Mouse (Mus musculus) limb, embryonic 14.5 days (tissue): ENCODE measurements around the gene 9930111J21Rik1. TPM values are rescaled to one million over a fixed set of nuclear protein-coding genes. Genes with fewer than 3 reads are reported as not detected.
"Not testable (repeated sequence)": the region's sequence is repeated elsewhere in the genome, so short reads cannot be mapped to it uniquely, and the experiment has no call there.

ENCODE experiments used
- ATAC-seq: fragments of 200-750 bp; cut with Nextera tagmentation; 2 replicates; pipeline ENCODE4 v1.8.0; 2017; ENCODE audit warnings: low read depth, moderate number of reproducible peaks, moderate TSS enrichment; ENCODE audit not compliant: low FRiP score
- DNase-seq: peaks from one replicate; pipeline ENCODE4 v3.0.0-alpha.2; 2015; ENCODE audit warnings: low spot score
- H3K27ac ChIP-seq: fragments of 300-500 bp; sonication (generic); replicated peaks from 2 replicates; pipeline ENCODE4 v1.5.1; 2014; ENCODE audit warnings: low read depth, mild to moderate bottlenecking, low read length, moderate library complexity, mixed read lengths
- H3K27me3 ChIP-seq: fragments of 300-500 bp; sonication (generic); 2 replicates; pipeline ENCODE4 v1.6.1; 2014; ENCODE audit warnings: low read length, mixed read lengths; ENCODE audit not compliant: control insufficient read depth, insufficient read depth
- H3K36me3 ChIP-seq: fragments of 300-500 bp; sonication (generic); 2 replicates; pipeline ENCODE4 v1.6.1; 2014; ENCODE audit warnings: mild to moderate bottlenecking, low read length, moderate library complexity, mixed read lengths; ENCODE audit not compliant: control insufficient read depth, insufficient read depth
- H3K4me1 ChIP-seq: fragments of 300-500 bp; sonication (generic); 2 replicates; pipeline ENCODE4 v1.6.1; 2014; ENCODE audit warnings: antibody characterized with exemption, low read length, mixed read lengths; ENCODE audit not compliant: control insufficient read depth, insufficient read depth
- H3K4me2 ChIP-seq: fragments of 300-500 bp; sonication (generic); replicated peaks from 2 replicates; pipeline ENCODE4 v1.6.1; 2014; ENCODE audit warnings: low read depth, mild to moderate bottlenecking, low read length, moderate library complexity; ENCODE audit not compliant: severe bottlenecking
- H3K4me3 ChIP-seq: fragments of 300-500 bp; sonication (generic); replicated peaks from 2 replicates; pipeline ENCODE4 v1.5.1; 2014; ENCODE audit warnings: low read length
- H3K9ac ChIP-seq: fragments of 300-500 bp; sonication (generic); 2 replicates; pipeline ENCODE4 v1.6.1; 2014; ENCODE audit warnings: mild to moderate bottlenecking, low read depth, low read length, moderate library complexity; ENCODE audit not compliant: severe bottlenecking
- H3K9me3 ChIP-seq: fragments of 300-500 bp; sonication (generic); 2 replicates; pipeline ENCODE4 v1.6.1; 2016; ENCODE audit warnings: low read length; ENCODE audit not compliant: control insufficient read depth
- WGBS: fragments of 180-500 bp; shearing (Covaris S2); extraction: QIAGEN DNeasy Blood & Tissue Kit; methylation state at CpG from one replicate; pipeline ENCODE4 v1.1.7; 2014; 5-methylcytosine and 5-hydroxymethylcytosine counted together
- polyA plus RNA-seq, 2 experiments: library from polyadenylated mRNA; depleted of rRNA in 1 of 2; stranded (reverse) in 1 of 2; unstranded in 1 of 2; fragments of >200 nt; fragmentation: Nextera tagmentation in 1 of 2; extraction: Ambion mirVana in 1 of 2; gene quantifications; 2 replicates each; pipeline versions ENCODE4 v1.2.1 to v1.2.3; 2012 to 2014

Gene 9930111J21Rik1
- polyA plus RNA-seq, 2 experiments = 0.11 to 0.36 TPM

DNA sequence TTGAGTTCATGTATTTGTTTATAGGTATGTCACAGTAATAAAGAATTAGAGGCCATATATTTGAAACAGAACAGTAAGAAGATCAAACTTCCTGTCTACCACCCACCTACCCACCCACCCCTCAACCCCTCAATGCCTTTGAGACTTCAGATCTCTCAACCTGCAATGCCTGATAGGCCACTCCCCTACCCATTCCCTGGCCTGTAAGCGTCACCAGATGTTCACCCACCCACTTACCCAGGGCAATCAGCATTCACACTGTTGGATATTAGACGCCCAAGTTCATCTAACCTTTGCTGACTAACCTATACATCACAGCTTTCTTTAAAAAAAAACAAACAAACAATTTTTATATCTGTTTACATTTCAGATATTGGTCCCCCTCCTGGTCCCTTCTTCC is 10.8 kb upstream of the 9930111J21Rik1 start:
- not testable (repeated sequence) for H3K27ac ChIP-seq, H3K9me3 ChIP-seq, H3K4me1 ChIP-seq, H3K27me3 ChIP-seq, H3K9ac ChIP-seq, ATAC-seq, H3K36me3 ChIP-seq, H3K4me2 ChIP-seq, H3K4me3 ChIP-seq, DNase-seq
- 38% methylated on average over 2 of the region's 2 CpGs for WGBS

DNA sequence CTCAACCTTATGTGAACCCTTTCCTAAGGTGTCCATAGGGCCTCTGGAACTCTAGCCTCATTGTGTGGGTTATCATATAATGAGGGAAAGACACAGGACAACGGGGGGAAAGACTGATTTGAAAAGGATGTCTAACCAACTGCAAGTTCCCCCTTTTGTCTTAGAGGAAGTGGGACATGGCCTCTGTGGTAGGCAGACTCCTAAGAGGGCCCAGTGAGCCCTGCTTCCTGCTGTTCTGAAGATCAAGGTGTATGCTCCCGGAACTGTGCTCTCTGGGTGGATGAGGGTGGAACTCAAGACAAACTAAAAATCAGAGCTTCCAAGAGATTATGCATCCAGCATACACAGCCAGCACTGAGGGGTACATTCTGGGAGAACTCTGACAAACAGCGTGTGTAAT is 9.0 kb upstream of the 9930111J21Rik1 start:
- not testable (repeated sequence) for ATAC-seq, H3K9ac ChIP-seq, H3K36me3 ChIP-seq, H3K27ac ChIP-seq, H3K27me3 ChIP-seq, H3K4me2 ChIP-seq, H3K4me1 ChIP-seq, DNase-seq, H3K4me3 ChIP-seq, H3K9me3 ChIP-seq
- WGBS = 85% methylated on average over 2 of the region's 3 CpGs

DNA sequence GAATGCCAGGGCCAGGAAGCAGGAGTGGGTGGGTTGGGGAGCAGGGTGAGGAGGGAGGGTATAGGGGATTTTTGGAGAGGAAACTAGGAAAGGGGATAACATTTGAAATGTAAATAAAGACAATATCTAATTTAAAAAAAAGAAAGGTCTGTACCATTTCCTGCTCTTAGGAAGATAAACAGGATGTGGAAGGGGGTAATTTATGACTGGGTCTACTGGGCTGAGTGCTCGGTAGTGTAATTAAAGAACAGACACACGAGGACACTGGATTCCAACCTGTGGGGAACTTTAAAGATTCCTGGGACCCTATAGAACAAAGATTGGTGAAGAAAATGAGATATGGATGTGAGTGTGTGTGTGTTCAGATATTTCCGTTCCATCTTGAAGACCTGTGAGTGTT is 3.6 kb upstream of the 9930111J21Rik1 start:
- DNase-seq, H3K36me3 ChIP-seq, H3K4me1 ChIP-seq, ATAC-seq, H3K27ac ChIP-seq, H3K9ac ChIP-seq, H3K4me2 ChIP-seq, H3K9me3 ChIP-seq, H3K4me3 ChIP-seq, H3K27me3 ChIP-seq: not testable (repeated sequence)
- no CpG with 5 or more reads among the region's 3 CpGs for WGBS

DNA sequence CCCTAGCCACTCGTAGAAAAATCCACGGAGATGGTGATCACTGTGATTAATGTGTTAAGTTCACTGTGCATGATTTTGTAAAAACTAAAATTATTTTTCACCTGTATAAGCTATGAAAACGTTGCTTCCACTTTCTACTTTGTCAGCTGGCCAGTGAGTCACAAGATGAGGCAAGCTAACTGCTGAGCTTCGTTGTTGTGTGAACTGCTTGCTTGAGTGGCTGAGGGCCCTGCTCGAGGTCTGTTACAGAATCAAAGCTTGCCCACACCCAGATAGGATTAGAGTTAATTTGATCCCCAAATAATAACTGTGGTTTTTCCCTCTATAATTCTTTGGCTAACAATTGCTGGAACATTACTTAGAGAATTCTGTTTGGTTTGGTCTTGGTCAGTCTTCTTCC is 854 bp upstream of the 9930111J21Rik1 start:
- not testable (repeated sequence) for H3K27ac ChIP-seq, H3K4me2 ChIP-seq, H3K36me3 ChIP-seq, H3K4me3 ChIP-seq, H3K9ac ChIP-seq, DNase-seq, H3K9me3 ChIP-seq, ATAC-seq, H3K4me1 ChIP-seq, H3K27me3 ChIP-seq
- no CpG with 5 or more reads among the region's 5 CpGs for WGBS

DNA sequence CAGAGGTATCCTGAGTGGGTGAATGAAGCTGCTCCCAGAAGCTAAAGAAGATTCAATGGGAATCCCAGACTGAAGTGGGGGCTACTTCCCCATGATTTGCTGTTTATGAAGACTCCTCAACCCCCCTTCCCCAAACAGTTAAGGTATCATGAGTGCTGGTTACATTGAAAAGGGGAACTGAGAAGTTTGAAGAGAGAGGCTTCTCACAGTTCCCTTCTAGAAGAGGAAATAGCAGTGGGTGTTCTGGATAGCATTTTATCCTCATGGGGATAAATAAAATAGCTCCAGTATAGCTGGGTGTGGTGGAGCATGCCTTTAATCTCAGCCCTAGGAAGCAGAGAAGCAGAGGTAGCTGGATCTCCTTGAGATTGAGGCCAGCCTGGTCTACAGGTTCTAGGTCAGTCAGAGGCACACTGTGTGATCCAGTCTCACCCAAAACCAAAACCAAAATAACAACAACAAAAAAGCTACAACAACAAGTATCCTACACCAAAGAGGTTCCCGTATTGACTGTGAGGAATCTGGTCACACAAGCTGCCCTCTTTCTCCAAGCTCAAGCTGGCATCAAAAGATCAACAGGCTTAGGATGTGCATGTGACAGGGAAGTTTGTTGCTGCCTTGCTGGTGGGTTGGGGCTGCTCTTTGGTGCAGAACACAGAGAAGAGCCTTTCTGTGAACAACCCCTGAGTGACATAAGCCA is 808 bp downstream of the 9930111J21Rik1 start, which contains the start of gene Olfr56:
TSS of gene Olfr56 (plus strand) at position 650 of the 700 bp plus-strand sequence.
- ATAC-seq, H3K36me3 ChIP-seq, H3K9ac ChIP-seq, H3K27me3 ChIP-seq, H3K4me2 ChIP-seq, H3K4me3 ChIP-seq, H3K27ac ChIP-seq, H3K4me1 ChIP-seq, H3K9me3 ChIP-seq, DNase-seq: not testable (repeated sequence)
- WGBS = no CpG with 5 or more reads among the region's 1 CpGs

DNA sequence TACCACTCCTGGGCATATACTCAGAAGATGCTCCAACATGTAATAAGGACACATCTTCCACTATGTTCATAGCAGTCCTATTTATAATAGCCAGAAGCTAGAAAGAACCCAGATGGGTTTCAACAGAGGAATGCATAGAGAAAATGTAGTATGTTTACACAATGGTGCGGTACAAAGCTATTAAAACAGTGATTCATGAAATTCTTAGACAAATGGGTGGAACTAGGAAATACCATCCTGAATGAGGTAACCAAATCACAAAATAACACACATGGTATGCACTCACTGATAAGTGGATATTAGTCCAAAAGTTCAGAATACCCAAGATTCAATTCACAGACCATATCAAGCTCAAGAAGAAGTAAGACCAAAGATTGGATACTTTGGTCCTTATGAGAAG is 4.5 kb downstream of the 9930111J21Rik1 start:
- not testable (repeated sequence) for H3K27me3 ChIP-seq, H3K36me3 ChIP-seq, H3K4me1 ChIP-seq, H3K27ac ChIP-seq, ATAC-seq, H3K4me3 ChIP-seq, H3K9ac ChIP-seq, H3K9me3 ChIP-seq, H3K4me2 ChIP-seq, DNase-seq
- WGBS = no CpG with 5 or more reads among the region's 1 CpGs

DNA sequence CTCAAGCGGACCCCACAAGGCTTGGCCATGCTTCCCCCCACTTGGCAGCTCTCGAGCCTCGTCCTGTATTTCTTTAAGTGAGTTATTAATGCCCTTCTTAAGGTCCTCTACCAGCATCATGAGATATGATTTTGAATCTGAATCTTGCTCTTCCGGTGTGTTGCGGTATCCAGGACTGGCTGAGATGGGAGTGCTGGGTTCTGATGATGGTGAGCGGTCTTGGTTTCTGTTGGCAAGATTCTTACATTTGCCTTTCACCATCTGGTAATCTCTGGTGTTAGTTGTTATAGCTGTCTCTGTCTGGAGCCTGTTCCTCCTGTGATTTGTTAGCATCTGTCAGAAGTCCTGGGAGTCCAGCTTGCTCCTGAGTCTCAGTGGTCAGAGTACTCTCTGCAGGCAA is 33.1 kb downstream of the 9930111J21Rik1 start, which contains the start of gene Psme2b:
TSS of gene Psme2b (minus strand) at position 101 of the 400 bp plus-strand sequence.
- not testable (repeated sequence) for H3K4me2 ChIP-seq, H3K9me3 ChIP-seq, H3K27ac ChIP-seq, H3K36me3 ChIP-seq, DNase-seq, H3K4me3 ChIP-seq, H3K9ac ChIP-seq, H3K27me3 ChIP-seq, H3K4me1 ChIP-seq, ATAC-seq
- WGBS = 94% methylated on average over 6 of the region's 6 CpGs

DNA sequence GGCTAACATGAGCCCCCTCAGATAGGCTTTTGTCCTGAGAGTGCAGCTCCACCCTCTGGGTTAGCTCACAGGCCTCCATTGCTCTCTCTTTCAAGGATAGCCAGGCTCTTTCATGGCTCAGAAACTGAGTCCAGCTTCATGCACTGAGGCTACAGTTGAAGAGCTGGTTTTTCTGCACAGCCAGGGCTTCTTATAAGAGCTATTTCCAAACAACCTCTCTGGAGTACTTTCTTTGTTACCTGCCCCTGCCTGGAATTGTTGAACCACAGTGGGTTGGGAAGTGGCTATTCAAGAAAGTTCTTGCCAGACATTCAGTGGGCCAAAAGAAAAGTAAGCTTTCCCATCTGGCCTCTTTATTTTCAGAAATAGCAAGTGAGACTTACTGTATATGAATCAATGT is 39.9 kb downstream of the 9930111J21Rik1 start:
- H3K9ac ChIP-seq, H3K27ac ChIP-seq, H3K27me3 ChIP-seq, H3K4me1 ChIP-seq, H3K9me3 ChIP-seq, H3K4me3 ChIP-seq, ATAC-seq, H3K4me2 ChIP-seq, DNase-seq, H3K36me3 ChIP-seq: not testable (repeated sequence)
